Mouse (Mus musculus) ES-Bruce4 (cell line): ENCODE measurements around the gene Alg6. TPM values are rescaled to one million over a fixed set of nuclear protein-coding genes. Genes with fewer than 3 reads are reported as not detected.

Experiments used
- H3K27ac ChIP-seq: 2 replicates; pipeline ENCODE4 v1.5.1; 2012; ENCODE audit warnings: low read length, inconsistent platforms; ENCODE audit not compliant: insufficient read depth
- H3K27me3 ChIP-seq: 2 replicates; pipeline ENCODE4 v1.6.1; 2012; ENCODE audit warnings: mild to moderate bottlenecking, low read length, inconsistent platforms; ENCODE audit not compliant: control insufficient read depth, poor library complexity, insufficient read depth, severe bottlenecking
- H3K36me3 ChIP-seq: 2 replicates; pipeline ENCODE4 v1.6.1; 2012; ENCODE audit warnings: inconsistent platforms, mild to moderate bottlenecking, low read length, moderate library complexity; ENCODE audit not compliant: control insufficient read depth, poor library complexity, insufficient read depth, severe bottlenecking
- H3K4me1 ChIP-seq: one replicate; pipeline ENCODE4 v1.8.1; 2011; ENCODE audit warnings: low read length; ENCODE audit not compliant: control insufficient read depth, insufficient read depth
- H3K4me3 ChIP-seq: 2 replicates; pipeline ENCODE4 v1.5.1; 2011; ENCODE audit warnings: low read depth, mild to moderate bottlenecking, low read length
- H3K9ac ChIP-seq: 2 replicates; pipeline ENCODE4 v1.6.1; 2012; ENCODE audit warnings: low read depth, mild to moderate bottlenecking, inconsistent platforms; ENCODE audit not compliant: poor library complexity, severe bottlenecking
- H3K9me3 ChIP-seq: replicated peaks from 2 replicates; pipeline ENCODE4 v1.6.1; 2012; ENCODE audit warnings: mild to moderate bottlenecking, low read length, inconsistent platforms; ENCODE audit not compliant: control insufficient read depth, poor library complexity, insufficient read depth, severe bottlenecking
- CTCF ChIP-seq: IDR thresholded peaks from one replicate; pipeline ENCODE4 v1.8.1; 2011; ENCODE audit warnings: low read depth, low read length
- EP300 ChIP-seq: IDR thresholded peaks from 2 replicates; pipeline ENCODE4 v1.6.1; 2011; ENCODE audit warnings: low read depth, low read length; ENCODE audit not compliant: insufficient read depth
- POLR2A ChIP-seq: IDR thresholded peaks from one replicate; pipeline ENCODE4 v1.8.1; 2011; ENCODE audit warnings: low read length; ENCODE audit not compliant: insufficient read depth
- polyA plus RNA-seq: library from polyadenylated mRNA; stranded (reverse); fragments of >200 nt; gene quantifications from 2 replicates; pipeline ENCODE4 v1.2.4, GENCODE M21; 2011; ENCODE audit warnings: low read depth; ENCODE audit not compliant: missing spikeins, insufficient read depth, insufficient read length

Gene Alg6
- polyA plus RNA-seq, 1 experiment, result 49.5 TPM

GRCm38 (mm10) chr4:99792365-99792764 is 76.9 kb downstream of the Alg6 start:
- Histone ChIP-seq H3K27me3 (no peaks in the 10 kb centered on the region), H3K4me1 (no peaks in the 10 kb centered on the region), H3K9me3 (no peaks in the 10 kb centered on the region), H3K9ac (no peak overlapping the region), H3K27ac (no peak overlapping the region), H3K4me3 (no peak overlapping the region), H3K36me3 (no peaks in the 10 kb centered on the region)
- no peak for TF ChIP-seq POLR2A
- no peak for TF ChIP-seq CTCF
- no peak for TF ChIP-seq EP300

Other genes with a start within 250 kb of the Alg6 start
- gene Foxd3, start 59.4 kb upstream of the Alg6 start, polyA plus RNA-seq, result 1.3 and 2.4 TPM in 2 replicates
- 10.9 and 12.1 TPM in 2 replicates for gene Efcab7, start 113.5 kb downstream of the Alg6 start, polyA plus RNA-seq
- 36.2 and 39.0 TPM in 2 replicates for gene Pgm1, start 213.8 kb downstream of the Alg6 start, polyA plus RNA-seq
- gene Itgb3bp, start 214.1 kb downstream of the Alg6 start, polyA plus RNA-seq, result 17.0 and 17.8 TPM in 2 replicates